Mouse (Mus musculus) thymus, postnatal 36 days (tissue): Measurements from ENCODE around the gene Rpgrip1.

ENCODE experiments used
- DNase-seq, 2 experiments: peaks; one replicate each; pipeline ENCODE4 v3.0.0; 2022; ENCODE audit warnings: mixed read lengths in 2 of 2

Rpgrip1 gene

DNA sequence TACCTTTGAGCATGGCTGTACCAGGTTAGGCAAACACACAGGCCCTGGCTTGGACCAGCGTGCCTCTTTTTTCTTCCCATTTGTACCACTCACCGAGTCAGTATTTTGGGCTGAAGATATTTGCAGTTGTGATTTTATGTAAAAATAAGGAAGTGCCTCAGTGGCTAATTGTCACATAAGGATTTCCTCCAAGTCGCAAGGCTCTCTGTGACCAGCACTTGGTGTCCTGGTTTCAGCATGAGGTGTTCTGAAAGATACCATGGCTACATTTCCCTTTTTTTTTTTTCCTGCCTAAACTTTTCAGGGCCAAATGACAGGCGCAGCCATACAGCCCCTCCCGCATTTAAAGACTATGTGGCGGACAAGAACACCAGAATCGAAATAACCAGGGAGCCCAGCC is 9.7 kb downstream of the Rpgrip1 start:
- no peak for DNase-seq

DNA sequence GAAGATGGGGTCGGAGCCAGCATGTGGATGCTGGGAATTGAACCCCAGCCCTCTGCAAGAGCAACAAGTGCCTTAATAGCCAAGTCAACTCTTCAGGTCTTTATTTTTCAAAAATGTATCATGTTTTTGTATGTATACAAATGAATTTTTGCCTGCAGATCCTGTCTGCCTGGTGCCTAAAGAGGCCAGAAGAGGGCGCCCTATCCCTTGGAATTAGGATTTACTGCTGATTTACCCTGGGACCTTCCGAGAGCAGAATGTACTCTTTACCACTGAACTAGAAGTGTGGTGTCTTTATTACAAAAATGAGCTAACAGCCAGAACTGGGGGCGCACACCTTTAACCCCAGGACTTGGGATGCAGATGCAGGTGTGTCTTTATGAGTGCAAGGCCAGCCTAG is 13.4 kb downstream of the Rpgrip1 start:
- DNase-seq = peak; percentile 59 to 71

DNA sequence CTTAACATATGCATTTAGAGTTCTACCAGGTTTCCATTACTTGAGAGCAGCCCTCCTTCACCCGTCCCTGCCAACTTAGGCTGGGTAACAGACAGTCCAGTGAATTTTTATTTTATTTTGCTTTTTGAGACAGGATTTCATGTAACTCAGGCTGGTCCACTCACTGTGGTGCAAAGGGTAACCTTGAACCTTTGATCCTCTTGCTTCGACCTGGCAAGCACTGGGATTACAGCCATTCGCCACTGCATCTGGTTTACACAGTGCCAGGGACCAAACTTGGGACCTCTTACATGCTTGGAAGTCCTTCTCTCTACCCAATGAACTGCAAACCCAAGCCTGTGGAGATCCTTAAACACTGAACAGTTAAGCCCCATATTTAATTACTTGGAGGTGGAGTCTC is 14.1 kb downstream of the Rpgrip1 start:
- DNase-seq = no peak

DNA sequence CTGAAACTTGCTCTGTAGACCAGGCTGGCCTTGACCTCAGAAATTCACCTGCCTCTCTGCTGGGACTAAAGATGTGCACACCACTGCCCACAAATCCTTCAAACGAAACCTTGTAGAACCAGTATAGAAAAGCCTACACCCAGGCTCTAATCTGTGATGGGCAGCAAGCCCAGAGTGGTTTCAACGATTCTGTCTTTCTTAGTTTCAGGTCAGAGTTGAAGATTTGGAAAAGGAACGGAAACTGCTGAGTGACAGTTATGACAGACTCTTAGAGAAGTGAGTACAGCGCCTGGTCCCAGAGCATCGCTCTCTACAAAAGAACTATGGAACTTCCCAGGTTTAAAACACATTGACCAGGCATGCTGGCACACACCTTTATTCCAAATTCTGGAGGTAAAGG is 23.1 kb downstream of the Rpgrip1 start:
- DNase-seq = no peak

DNA sequence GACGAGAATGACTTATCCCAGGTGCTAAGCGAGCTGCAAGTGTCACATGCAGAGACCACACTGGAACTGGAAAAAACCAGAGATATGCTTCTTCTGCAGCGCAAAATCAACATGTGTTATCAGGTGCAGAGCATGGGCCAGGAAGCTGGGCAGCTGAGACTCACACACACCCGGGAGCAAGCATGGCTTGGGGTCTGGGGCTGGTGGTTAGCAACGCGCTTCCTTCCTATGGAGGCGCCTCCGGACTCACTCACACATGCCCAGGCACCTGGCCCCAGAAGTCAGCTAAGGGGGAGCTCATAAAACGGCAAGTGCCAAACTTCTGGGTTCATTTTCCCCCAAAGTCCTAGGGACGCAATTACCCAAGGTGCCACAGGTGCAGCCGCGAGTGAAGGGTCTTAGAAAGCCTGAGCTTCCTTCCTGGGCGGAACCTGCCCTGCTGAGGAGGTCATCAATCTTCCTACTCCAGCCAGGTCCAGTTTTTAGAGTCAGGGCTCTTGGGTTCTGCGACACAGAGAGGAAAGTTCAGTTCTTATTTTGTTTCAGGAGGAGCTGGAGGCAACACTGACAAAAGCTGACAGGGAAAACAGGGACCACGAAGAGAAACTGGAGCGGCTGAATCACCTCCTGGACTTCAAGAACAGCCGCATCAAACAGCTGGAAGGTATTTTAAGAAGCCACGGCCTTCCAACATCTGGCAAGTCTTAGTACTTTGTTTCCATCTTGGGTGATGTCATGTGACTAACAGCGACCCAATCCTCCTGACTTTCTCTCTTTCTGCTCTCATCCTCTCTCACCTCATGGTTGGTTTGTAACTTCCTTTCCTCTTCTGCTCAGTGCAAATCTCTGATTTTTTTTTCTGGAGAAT is 30.3 kb downstream of the Rpgrip1 start:
- peak; percentile 39 to 40 for DNase-seq

DNA sequence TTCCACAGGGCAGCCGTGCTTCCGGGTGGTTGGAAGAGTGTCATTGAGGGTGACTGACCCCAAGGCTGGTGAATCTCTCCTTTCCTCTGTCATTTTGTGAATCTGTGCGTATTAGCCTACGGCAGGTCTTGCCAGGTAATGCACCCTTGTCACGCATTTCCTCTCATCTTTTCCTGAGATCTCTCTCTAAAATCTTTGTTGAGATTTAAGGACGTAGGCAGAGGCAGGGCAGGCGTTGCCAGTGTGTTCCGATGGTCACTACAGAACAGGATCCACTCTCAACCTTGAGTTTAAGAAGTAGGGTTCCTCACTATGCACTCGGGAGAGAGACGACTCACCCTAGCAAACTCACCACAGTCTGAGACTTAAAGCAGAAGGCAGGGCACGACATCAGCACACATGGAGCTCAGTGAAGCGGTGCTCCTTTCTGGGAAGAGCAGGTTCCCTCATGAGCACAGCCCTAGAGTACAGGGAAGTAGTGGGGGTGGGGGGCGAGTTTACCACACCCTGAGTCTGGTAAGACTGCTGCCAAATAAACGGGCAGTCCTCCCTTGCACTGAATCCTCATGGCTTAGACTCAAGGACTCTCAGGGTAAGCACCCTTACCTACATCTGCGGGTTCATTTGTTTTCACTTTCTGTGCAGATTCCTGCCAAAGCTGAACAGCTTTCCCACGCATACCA is 31.1 kb downstream of the Rpgrip1 start:
- DNase-seq = no peak

DNA sequence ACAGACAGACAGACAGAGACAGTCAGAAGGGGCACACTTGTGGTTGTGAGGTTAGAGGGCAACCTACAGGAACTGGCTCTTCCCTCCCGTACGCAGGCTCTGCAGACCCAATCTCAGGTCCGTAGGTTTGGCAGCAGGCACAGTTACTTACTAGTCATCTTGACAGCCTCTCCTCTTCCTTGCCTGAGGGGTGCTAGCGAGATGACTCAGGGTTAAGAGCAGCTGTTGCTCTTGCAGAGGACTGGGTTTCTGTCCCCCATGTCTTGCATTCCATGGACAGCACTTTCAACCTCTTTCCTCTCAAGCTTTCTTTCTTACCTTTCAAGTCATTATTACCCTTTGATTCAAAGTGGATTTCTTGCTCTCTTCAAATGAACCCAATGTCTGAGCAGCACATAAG is 33.7 kb downstream of the Rpgrip1 start:
- no peak for DNase-seq

DNA sequence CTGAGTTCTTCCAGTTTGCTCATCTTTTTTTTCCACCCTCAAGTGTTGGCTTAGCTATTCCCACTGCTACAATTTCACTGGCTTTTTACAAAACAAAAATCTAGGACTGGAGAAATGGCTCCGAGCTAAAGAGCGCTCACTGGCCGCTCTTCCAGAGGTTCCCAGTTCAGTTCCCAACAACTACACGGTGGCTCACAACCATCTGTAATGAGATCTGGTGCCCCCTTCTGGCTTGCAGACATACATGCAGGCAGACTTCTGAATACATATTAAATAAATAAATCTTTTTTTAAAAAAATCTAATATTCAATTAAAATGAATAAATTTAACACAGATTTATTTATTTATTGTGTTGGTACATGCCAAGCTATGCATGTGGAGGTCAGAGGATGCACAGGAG is 36.0 kb downstream of the Rpgrip1 start:
- peak in 1 of 2 experiments; percentile 25 for DNase-seq

DNA sequence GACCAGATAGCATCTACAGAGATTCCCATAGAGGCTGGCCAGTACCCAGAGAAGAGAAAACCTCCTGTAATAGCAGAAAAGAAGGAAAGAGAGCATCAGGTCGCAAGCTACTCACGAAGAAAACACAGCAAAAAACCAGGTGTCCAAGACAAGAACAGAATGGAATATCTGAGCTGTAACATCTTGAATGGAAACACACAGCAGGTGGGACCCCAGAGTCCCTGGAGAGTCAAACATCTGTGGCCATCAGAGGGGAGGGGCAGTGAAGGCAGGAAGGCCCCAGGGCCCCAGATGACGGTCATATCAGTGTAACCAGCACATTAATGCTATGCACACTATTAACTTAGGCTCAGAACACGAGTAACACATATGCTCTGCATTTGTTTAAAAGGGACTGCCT is 39.4 kb downstream of the Rpgrip1 start:
- DNase-seq = no peak

DNA sequence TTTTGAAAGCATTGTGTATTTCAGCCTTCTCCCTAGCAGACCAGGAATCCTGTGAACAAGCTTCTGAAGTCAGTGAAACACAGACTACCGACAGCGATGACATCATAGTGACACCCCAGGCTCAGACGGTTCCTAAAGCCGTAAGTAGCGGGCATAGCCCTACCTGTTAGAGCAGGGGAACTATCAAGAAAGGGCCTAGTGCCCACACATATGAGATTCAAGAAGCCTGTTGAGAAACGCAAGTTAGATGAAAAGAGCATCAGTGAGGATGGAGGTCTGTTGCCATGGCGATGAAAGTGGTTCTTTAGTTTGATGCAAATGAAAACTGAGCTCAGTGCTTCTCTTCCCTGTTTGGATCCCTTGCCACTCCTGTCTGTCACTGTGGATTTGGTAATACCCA is 41.7 kb downstream of the Rpgrip1 start:
- DNase-seq = no peak

DNA sequence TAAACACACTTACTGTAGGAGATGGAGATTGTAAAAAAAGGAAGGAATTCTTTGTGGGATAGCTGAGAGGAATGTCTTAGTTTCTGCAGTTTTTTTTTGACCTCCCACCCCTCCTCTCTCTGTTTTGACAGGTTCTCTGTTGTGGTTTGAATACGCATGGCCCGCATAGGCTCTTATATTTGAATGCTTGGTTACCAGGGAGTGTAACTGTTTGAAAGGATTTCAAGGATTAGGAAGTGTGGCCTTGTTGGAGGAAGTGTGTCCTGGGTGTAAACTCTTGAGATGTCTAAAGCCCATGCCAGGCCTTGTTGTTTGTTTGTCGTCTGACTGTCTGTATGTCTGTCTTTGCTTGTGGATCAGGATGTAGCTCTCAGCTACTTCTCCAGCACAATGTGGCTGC is 42.1 kb downstream of the Rpgrip1 start:
- no peak for DNase-seq

DNA sequence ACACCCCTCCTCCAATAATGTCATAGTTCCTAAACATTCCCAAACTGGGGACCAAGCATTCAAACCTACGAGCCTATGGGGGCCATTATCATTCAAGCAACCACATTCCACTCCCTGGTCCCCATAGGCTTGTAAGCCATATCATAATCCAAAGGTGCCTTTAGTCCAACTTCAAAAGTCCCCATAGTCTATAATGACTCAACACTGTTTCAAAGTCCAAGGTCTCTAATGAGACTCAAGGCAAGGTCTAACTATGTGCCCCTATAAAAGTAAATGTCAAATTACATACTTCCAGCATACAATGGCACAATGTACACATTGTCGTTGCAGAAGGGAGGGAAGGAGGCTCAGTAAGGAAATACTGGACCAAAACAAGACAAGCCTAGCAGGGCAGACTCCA is 44.5 kb downstream of the Rpgrip1 start:
- no peak for DNase-seq

DNA sequence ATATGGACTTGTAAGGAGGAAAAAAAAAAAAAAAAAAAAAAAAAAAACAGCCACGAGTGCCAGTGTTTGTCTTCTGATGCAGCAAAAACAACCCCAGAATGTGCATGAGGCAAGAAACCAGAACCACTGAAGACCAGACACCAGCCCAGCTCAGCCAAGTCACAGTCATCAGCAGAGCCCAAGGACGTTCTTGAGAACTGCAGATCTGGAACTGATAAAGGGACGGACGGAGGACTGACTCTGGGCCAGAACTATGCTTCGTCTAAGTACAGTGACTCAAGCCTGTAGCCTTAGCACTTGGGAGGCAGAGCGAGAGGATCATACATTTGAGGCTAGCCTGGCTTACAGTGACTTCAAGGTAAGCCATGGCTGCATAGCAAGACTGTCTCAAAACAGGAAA is 50.4 kb downstream of the Rpgrip1 start:
- no peak for DNase-seq

DNA sequence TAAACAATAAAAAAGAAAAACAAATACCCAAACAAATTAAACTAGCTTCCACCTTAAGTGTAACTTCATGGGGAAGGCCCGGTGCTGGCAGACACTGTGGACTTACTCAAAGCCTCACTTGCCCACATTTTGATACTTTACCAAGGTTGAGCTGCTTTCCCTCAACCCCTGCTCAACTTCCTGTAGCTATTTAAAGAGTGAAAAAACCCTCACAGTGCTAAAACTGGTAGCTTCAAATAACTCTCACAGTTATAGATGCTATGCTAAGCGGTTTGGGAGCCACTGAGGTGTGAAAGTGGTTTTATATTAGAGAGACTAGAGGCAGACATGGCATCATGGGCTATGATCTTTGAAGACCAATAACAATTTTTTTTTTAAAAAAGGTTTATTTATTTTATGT is 56.1 kb downstream of the Rpgrip1 start:
- DNase-seq = no peak

DNA sequence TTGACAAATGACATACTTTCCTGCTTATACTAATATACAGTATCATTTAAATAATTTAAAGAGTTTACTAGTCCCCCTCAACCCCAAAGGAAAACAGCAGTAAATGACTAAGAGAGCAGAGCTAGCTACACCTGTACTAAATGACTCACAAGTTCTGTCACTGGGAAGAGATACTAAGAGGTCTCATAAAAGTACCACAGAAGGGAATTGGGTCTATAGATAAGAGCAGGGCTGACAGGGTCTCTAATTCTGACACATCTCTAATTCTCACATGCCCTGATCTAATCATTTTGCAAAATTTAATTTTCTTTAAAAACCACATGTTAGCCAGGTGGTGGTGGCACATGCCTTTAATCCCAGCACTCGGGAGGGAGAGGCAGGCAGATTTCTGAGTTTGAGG is 78.3 kb downstream of the Rpgrip1 start:
- no peak for DNase-seq

DNA sequence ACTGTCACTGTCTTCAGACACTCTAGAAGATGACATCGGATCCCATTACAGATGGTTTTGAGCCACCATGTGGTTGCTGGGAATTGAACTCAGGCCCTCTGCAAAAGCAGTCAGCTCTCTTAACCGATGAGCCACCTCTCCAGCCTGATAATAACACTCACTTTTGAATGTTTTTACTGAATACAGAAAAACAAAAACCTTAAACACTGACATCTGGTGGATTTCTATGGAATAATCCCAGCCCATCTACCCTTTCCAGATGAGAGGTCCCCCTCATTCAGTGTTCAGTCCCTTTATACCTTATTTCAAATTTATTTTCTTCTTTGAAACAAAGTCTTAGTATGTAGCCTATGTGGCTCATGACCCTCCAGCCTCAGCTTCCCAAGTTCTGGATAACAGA is 79.0 kb downstream of the Rpgrip1 start:
- no peak for DNase-seq

DNA sequence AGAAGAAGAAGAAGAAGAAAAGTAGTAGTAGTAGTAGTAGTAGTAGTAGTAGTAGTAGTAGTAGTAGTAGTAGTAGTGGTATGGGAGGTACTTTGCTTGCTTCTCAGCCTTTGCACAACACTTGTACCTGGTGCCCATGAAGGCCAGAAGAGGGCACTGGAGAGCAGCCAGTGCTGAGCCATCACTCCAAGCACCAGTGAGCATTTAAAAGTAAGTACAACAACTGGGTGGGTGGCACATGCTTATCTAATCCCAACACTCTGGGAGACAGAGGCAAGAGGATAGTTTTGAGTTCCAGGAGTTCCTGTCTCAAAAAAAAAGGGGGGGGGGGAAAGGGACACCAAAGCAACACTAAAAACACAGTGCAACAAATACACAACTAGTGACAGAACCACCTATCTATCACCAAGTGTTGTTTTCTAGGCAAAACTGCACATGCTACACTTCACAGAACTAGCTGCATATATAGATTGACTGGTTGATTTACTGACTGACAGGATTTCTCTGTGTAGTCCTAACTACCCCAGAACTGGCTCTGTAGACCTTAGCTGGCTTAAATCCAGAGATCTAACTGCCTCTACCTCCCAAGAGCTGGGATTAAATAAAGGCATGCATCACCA is 80.3 kb downstream of the Rpgrip1 start:
- DNase-seq = peak; percentile 44 to 52

DNA sequence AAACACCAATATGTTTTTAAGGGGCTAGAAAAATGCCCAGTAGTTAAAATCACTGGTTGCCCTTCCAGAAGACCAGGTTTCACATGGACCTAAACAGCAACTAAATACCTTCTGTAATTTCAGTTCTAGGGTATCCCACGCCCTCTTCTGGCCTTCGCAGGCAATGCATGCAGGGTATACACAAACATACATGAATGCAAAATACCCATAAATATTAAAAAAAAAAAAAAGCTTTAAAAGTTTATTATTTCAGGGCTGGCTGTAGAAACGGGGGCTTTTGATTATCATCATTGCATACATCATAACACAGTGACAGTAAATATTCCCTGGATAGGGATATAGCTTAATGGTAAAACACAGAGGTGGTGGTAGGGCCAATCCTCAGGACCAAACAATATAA is 85.2 kb downstream of the Rpgrip1 start:
- DNase-seq = peak; percentile 54 to 55

DNA sequence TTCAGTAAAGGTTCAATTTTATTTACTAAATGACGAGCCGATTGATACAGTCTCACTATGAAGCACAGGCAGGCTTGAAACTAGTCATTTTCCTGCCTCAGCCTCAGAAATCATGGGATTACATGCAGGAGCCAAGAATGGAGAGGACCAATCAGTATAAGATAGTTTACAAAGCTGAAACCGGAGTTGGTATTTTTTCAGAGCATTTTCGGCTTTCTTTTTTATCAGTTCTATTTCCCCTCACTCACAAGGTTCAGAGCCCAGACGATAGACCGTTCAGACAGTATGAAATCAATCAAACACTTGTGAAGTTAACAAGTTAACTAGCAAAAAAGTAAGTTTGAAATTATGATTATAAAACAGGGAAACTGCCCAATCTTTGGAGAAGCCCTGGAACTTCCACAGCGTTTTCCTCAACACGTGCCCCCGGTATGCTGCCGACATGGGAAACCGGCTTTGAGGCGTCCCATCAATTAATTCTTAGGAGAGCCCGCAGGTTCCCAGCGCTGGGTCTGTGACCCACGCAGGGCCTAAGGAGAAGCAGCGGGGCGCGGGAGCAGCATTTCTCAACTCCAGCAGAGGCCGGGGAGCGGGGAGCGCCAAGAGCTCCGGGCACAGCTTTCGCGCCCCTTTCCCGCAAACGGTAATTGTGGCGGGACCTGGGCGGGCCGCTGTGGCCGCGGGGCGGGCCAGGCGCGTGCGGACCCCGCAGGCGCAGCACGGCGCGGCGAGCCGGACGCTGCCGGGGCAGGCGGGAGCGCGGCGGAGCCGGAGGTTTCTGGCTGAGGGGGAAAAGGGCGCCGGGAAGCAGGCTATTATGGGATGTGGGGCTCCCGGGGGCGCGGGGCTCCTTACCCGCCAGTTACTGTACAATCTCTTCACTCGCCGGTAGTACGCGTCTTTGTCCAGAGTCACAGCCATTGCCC is 86.0 kb downstream of the Rpgrip1 start:
- DNase-seq = no peak

DNA sequence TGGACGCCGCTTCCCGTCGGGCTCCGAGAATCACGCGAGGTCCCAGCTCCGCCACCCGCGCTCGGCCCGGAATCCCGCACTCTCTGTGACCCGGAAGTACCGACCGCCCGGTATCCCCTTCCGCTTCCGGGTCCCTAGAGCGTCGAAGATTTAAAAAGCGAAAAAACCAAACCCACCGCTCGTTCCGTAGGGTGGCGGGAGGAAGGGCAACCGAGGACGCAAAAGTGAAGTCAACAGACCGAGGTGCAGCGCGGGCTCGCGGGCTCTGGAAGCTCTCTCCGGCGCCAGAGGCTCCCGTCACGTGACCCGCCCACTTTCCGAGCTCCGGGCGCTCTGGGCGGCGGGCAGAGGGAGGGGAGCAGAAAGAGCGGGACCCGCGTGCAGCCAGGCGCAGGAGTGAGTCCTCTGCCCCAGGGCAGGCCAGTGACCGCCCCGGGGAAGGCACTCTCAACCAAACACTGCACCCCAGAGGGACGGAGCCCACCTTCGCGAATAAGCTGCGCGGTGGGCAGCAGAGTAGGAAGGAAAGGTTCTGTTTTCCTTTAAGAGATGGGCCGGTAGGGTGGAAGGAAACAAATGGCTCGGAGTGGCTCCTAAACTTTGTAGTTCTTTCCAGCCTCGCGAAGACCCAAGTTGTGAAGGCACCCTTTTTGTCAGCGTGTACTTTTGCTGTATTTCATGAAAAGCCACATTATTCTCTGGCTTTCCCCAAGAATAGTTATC is 86.8 kb downstream of the Rpgrip1 start, which contains the start of gene Supt16:
Gene Supt16, minus strand, starts transcription at position 261 of the 723 bp plus-strand sequence.
- peak; percentile 80 to 83 for DNase-seq

DNA sequence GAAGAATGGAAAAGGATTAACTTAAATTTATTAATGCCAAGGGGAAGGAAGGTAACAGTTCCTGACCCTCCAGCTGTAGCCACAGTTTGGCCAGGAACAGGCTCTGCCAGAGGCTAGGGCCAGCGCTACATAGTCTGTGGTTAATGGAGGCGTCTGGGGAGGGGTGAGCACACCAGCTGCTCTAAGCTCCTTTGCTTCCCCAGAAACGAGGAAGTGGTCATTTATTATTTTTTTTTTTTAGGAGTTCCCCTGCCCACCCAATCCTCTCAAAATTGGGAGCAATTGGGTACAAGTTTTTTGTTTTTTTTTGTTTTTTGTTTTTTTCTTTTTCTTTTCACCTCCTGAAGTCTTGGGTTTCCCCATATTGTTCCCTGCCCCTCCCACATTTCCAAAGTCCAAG is 87.6 kb downstream of the Rpgrip1 start:
- DNase-seq = peak in 1 of 2 experiments; percentile 9

DNA sequence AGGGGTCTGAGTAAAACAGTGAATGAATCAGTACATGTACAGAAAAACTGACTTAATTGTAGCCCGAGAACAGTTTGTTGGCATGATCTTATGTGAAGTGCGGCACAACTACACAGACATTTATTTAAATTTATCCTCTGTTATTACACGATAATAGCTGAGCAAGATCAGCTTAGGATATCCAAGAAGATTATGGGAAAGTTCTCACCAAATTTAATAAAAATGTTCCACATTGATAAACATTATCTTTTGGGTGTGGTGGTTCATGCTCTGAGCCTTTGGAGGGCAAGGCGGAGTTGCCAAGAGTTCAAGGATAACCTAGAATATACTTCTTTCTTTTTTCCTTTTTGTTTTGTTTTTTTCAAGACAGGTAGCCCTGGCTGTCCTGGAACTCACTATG is 88.9 kb downstream of the Rpgrip1 start:
- no peak for DNase-seq
